Mouse (Mus musculus) liver, adult 2 months (tissue): ENCODE data around the gene Pccb.

Experiments used
- CTCF ChIP-seq: fragments of 200-500 bp; IDR thresholded peaks from 2 replicates; pipeline ENCODE4 v1.5.1; 2011; ENCODE audit warnings: low read depth, low read length, control low read depth
- POLR2A ChIP-seq: fragments of 200-500 bp; IDR thresholded peaks from 2 replicates; pipeline ENCODE4 v1.6.1; 2011; ENCODE audit warnings: low read length, control low read depth; ENCODE audit not compliant: insufficient read depth; ENCODE audit errors: extremely low read depth

DNA sequence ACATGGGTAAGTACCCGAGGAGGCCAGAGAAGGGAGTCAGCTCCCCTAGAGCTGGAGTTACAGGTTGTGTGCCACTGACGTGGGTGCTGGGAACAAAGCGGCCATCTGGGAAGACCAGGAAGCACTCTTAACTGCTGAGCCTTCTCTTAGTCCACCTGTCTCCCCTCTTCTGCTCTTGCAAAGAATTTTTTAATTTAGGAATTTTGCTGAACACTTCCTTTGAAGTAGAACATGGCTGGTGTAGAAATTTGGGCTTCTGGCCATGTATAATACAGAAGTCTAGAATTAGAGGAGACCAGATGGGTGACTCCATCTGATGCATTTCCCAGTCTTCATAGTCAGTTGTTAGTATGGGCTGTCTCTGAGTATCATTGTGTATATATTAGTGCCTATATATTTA, 49.0 kb upstream of the Pccb start:
- TF ChIP-seq POLR2A, result no peak
- no peak for TF ChIP-seq CTCF
